Mouse (Mus musculus): ENCODE measurements around the gene Rab7. TPM values are rescaled to one million over a fixed set of nuclear protein-coding genes. Genes with fewer than 3 reads are reported as not detected.
"Not testable (repeated sequence)": the region's sequence is repeated elsewhere in the genome, so short reads cannot be mapped to it uniquely, and the experiment has no call there.

The Rab7 gene
- total RNA-seq, 2 experiments from 2014 or later, result 319 to 329 TPM

DNA sequence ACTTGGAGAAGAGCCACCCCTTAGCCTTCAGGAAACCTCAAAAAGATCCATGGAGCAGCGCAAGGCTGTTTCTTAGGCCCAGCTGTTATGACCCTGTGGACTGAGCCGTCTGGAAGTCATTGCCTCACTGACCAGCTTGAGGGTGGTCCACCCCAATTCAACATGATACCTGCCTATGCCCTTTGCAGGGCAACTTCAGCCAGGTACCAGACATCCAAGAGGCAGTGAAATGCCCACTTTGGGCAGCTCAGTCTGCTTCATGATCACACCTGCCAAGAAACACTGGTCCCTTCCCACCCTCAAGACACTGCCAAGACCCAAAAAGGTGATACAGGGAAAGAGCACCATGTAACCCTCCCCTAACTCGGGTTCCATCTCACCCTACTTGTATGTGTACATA, 65.3 kb downstream of the Rab7 start:
- intact Hi-C loops (cut with DNase I), result loop anchor here (5.0 kb wide), 1 partner anchor 67 kb away; the partner anchor contains the start of gene Hmces
- no peak for DNase-seq (ENCODE audit: low spot score in 2 of 2)

DNA sequence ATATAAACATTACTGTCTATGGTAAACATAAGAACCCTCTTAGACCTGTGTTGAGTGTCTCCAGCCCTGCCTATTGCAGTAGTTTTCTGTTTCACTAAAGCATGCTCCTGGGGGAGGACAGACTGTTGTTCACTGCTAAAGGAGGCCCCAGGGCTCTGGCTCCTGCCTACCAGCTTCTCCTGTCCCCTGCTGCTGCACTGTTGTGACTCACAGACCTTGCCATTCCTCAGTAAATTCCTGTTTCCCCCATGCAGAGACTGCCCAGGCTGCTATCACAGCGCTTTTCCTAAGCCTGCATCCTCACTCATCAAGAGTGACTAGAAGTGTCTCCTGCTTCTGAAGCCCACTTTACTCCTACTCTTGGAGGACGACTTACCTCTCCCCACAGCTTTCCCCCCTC, 75.0 kb downstream of the Rab7 start:
- intact Hi-C loops (cut with DNase I), result no loop called here
- DNase-seq (ENCODE audit: low spot score in 2 of 2), result no peak

GRCm38 (mm10) chr6:87962457-87962856, 82.6 kb downstream of the Rab7 start:
- intact Hi-C loops (cut with DNase I); DNase-seq (ENCODE audit: low spot score in 2 of 2): not testable (repeated sequence)

Small RNA genes within 50 kb of the gene (microRNA-seq; reads per million reads assigned to microRNA genes)
- gene Gm47286, result 0 to 0.67 reads per million in 2 experiments

Other genes with a start within 250 kb of the Rab7 start
- gene Rab43, start 233.1 kb downstream of the Rab7 start, total RNA-seq (2021), result 10 to 100 TPM; 20.1 to 21.3 TPM
- 1 to 10 TPM; 3.2 to 3.5 TPM for gene Gm45140, start 209.5 kb downstream of the Rab7 start, total RNA-seq (2021)
- 10 to 100 TPM; 28.4 to 30.1 TPM for gene Isy1, start 206.5 kb downstream of the Rab7 start, total RNA-seq (2021)
- 100 to 1,000 TPM; 238 to 247 TPM for gene Cnbp, start 194.2 kb downstream of the Rab7 start, total RNA-seq (2021)
- gene Copg1, start 157.5 kb downstream of the Rab7 start, total RNA-seq (2021), result 100 to 1,000 TPM; 196 to 202 TPM
- 10 to 100 TPM; 28.0 to 28.3 TPM for gene Hmces, start 131.3 kb downstream of the Rab7 start, total RNA-seq (2021)
- 10 to 100 TPM; 61.9 to 84.0 TPM for gene H1fx, start 63.6 kb downstream of the Rab7 start, total RNA-seq (2021)
- gene Rpn1, start 39.2 kb upstream of the Rab7 start, total RNA-seq (2021), result 100 to 1,000 TPM; 166 to 168 TPM
- 1 to 10 TPM; 4.9 to 6.2 TPM for gene Gata2, start 148.6 kb upstream of the Rab7 start, total RNA-seq (2021)
- not detected for gene Dnajb8, start 177.0 kb upstream of the Rab7 start, total RNA-seq (2021)